Mouse (Mus musculus): ENCODE results near the gene Cxcr5. TPM values are rescaled to one million over a fixed set of nuclear protein-coding genes. Genes with fewer than 3 reads are reported as not detected.

Cxcr5 gene
- polyA plus RNA-seq, 1 experiment from 2014 or later = 0.13 TPM

GRCm38 (mm10) chr9:44495810-44496344 lies 65.8 kb downstream of the Cxcr5 start:
- peaks cover 44% of the 10 kb centered on the region for H3K4me1 ChIP-seq (replicated peaks; ENCODE audit: control insufficient read depth, insufficient read depth)
- H3K9me3 ChIP-seq (ENCODE audit: control insufficient read depth, low read length) = no peaks in the 10 kb centered on the region
- H3K27ac ChIP-seq (replicated peaks) = peak overlapping the region; percentile 95
- H3K4me2 ChIP-seq (replicated peaks; ENCODE audit: low read depth) = no peak overlapping the region
- WGBS = 59% methylated on average over 10 of the region's 10 CpGs
- DNase-seq (ENCODE audit: low spot score) (peak; percentile 33), ATAC-seq (ENCODE audit: low FRiP score, low TSS enrichment) (no peak)
- no peak for TF ChIP-seq EP300 (optimal IDR thresholded peaks at IDR 0.05)
- TF ChIP-seq CTCF (IDR thresholded peaks at IDR 0.05; ENCODE audit: low read depth) = no peak
- no peaks in the 10 kb centered on the region for H3K36me3 ChIP-seq (ENCODE audit: control insufficient read depth, insufficient read depth, low read length)
- no peak overlapping the region for H3K9ac ChIP-seq (ENCODE audit: low read length)
- H3K27me3 ChIP-seq (ENCODE audit: control insufficient read depth, insufficient read depth, low read length) = no peaks in the 10 kb centered on the region
- no peak overlapping the region for H3K4me3 ChIP-seq (ENCODE audit: low read depth, low read length)

- H3K4me3 ChIP-seq (ENCODE audit: low read depth, low read length) = 0 out of 2 replicates have a peak overlapping the region, but pooled peaks have one; percentile 2
- no peaks in the 10 kb centered on the region for H3K9me3 ChIP-seq (ENCODE audit: control insufficient read depth, low read length)
- H3K27ac ChIP-seq (replicated peaks) = peak overlapping the region; percentile 95
- peaks cover 48% of the 10 kb centered on the region for H3K4me1 ChIP-seq (replicated peaks; ENCODE audit: control insufficient read depth, insufficient read depth)
- WGBS = 19% methylated on average over 9 of the region's 9 CpGs
- DNase-seq (ENCODE audit: low spot score) = peak; percentile 41
- no peak for ATAC-seq (ENCODE audit: low FRiP score, low TSS enrichment)
- TF ChIP-seq EP300 (optimal IDR thresholded peaks at IDR 0.05) (no peak), CTCF (IDR thresholded peaks at IDR 0.05; ENCODE audit: low read depth) (no peak)
- H3K9ac ChIP-seq (ENCODE audit: low read length) = peak overlapping the region; percentile 53
- peak overlapping the region; percentile 34 for H3K4me2 ChIP-seq (replicated peaks; ENCODE audit: low read depth)
- H3K36me3 ChIP-seq (ENCODE audit: control insufficient read depth, insufficient read depth, low read length) = no peaks in the 10 kb centered on the region
- H3K27me3 ChIP-seq (ENCODE audit: control insufficient read depth, insufficient read depth, low read length) = no peaks in the 10 kb centered on the region
Observed at GRCm38 (mm10) chr9:44494863-44495809, 66.5 kb downstream of the Cxcr5 start.

- peak; percentile 19 for ATAC-seq (ENCODE audit: low FRiP score, low TSS enrichment)
- Histone ChIP-seq H3K4me1 (replicated peaks; ENCODE audit: control insufficient read depth, insufficient read depth) (peaks cover 49% of the 10 kb centered on the region), H3K36me3 (ENCODE audit: control insufficient read depth, insufficient read depth, low read length) (no peaks in the 10 kb centered on the region), H3K4me2 (replicated peaks; ENCODE audit: low read depth) (peak overlapping the region; percentile 34), H3K27me3 (ENCODE audit: control insufficient read depth, insufficient read depth, low read length) (no peaks in the 10 kb centered on the region), H3K9me3 (ENCODE audit: control insufficient read depth, low read length) (no peaks in the 10 kb centered on the region), H3K4me3 (ENCODE audit: low read depth, low read length) (0 out of 2 replicates have a peak overlapping the region, but pooled peaks have one; percentile 2), H3K9ac (ENCODE audit: low read length) (peak overlapping the region; percentile 53), H3K27ac (replicated peaks) (peak overlapping the region; percentile 95)
- no peak for TF ChIP-seq EP300 (optimal IDR thresholded peaks at IDR 0.05)
- no peak for TF ChIP-seq CTCF (IDR thresholded peaks at IDR 0.05; ENCODE audit: low read depth)
- DNase-seq (ENCODE audit: low spot score) = peak; percentile 76
- WGBS = 14% methylated on average over 10 of the region's 11 CpGs
Observed at GRCm38 (mm10) chr9:44494261-44494862, 67.3 kb downstream of the Cxcr5 start.

DNA sequence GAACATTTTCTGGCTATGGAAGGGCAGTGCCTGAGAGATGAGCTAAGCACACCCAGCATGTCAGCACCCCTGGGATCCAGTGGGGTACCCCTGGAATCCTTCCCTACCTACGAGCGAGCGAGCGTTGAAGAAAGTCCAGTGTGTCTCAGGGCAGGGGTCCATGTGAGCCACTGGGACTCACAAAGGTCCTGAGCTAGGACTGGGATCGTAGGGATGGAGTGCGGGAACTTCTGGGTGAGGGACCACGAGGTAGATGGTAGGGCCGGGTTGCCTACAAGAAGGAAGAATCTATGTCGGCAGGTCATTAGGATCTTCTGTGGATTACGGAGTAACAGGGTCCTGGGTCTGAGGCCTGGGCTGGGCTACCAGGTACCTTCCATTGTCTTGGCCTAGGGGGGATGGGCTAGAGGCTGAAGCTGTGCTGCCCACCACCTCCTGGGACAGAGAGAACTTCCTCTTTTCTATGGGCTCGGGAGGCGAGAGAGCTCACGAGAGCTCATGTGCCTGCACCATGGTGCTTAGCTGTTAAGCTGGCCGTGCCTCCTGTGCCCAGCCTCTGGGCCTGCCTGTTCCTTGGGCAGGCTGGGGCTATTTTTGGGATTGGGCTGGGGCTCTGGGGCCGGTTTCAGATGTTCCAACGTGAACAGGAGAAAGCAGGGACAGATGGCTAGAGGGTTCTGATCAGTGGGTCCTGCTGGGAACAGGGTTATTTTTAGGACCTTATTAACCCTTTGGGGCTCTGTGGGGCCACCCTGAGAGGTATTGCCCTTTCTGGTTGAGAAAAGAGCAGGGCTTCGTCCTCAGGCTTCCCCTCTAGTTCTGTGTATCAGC lies 68.8 kb downstream of the Cxcr5 start:
- H3K27ac ChIP-seq (replicated peaks) = peak overlapping the region; percentile 95
- no peaks in the 10 kb centered on the region for H3K36me3 ChIP-seq (ENCODE audit: control insufficient read depth, insufficient read depth, low read length)
- no peaks in the 10 kb centered on the region for H3K9me3 ChIP-seq (ENCODE audit: control insufficient read depth, low read length)
- no peak overlapping the region for H3K4me3 ChIP-seq (ENCODE audit: low read depth, low read length)
- 0 out of 2 replicates have a peak overlapping the region, but pooled peaks have one; percentile 20 for H3K4me2 ChIP-seq (replicated peaks; ENCODE audit: low read depth)
- WGBS = 64% methylated on average over 17 of the region's 17 CpGs
- peaks cover 55% of the 10 kb centered on the region for H3K4me1 ChIP-seq (replicated peaks; ENCODE audit: control insufficient read depth, insufficient read depth)
- H3K9ac ChIP-seq (ENCODE audit: low read length) = no peak overlapping the region; the same call in none of the 2 replicates
- DNase-seq (ENCODE audit: low spot score) = no peak
- TF ChIP-seq EP300 (optimal IDR thresholded peaks at IDR 0.05) = no peak
- no peak for TF ChIP-seq CTCF (IDR thresholded peaks at IDR 0.05; ENCODE audit: low read depth)
- no peaks in the 10 kb centered on the region for H3K27me3 ChIP-seq (ENCODE audit: control insufficient read depth, insufficient read depth, low read length)
- no peak for ATAC-seq (ENCODE audit: low FRiP score, low TSS enrichment)

- peaks cover 52% of the 10 kb centered on the region for H3K4me1 ChIP-seq (replicated peaks; ENCODE audit: control insufficient read depth, insufficient read depth)
- no peak overlapping the region for H3K4me2 ChIP-seq (replicated peaks; ENCODE audit: low read depth)
- no peaks in the 10 kb centered on the region for H3K36me3 ChIP-seq (ENCODE audit: control insufficient read depth, insufficient read depth, low read length)
- no peak overlapping the region for H3K9ac ChIP-seq (ENCODE audit: low read length)
- H3K9me3 ChIP-seq (ENCODE audit: control insufficient read depth, low read length) = no peaks in the 10 kb centered on the region
- DNase-seq (ENCODE audit: low spot score) = peak; percentile 23
- H3K27me3 ChIP-seq (ENCODE audit: control insufficient read depth, insufficient read depth, low read length) = no peaks in the 10 kb centered on the region
- TF ChIP-seq CTCF (IDR thresholded peaks at IDR 0.05; ENCODE audit: low read depth) (no peak), EP300 (optimal IDR thresholded peaks at IDR 0.05) (no peak)
- H3K4me3 ChIP-seq (ENCODE audit: low read depth, low read length) = no peak overlapping the region
- WGBS = 70% methylated on average over 10 of the region's 10 CpGs
- peak overlapping the region; percentile 13; the same call in 1 of the 2 replicates for H3K27ac ChIP-seq (replicated peaks)
- ATAC-seq (ENCODE audit: low FRiP score, low TSS enrichment) = no peak
Observed at GRCm38 (mm10) chr9:44491351-44491750, 70.3 kb downstream of the Cxcr5 start.
